Mouse (Mus musculus): ENCODE measurements around the gene Gabrg3.

Gene Gabrg3

GRCm38 (mm10) chr7:57050906-57051635 is 335.9 kb downstream of the Gabrg3 start:
- no peak for DNase-seq

DNA sequence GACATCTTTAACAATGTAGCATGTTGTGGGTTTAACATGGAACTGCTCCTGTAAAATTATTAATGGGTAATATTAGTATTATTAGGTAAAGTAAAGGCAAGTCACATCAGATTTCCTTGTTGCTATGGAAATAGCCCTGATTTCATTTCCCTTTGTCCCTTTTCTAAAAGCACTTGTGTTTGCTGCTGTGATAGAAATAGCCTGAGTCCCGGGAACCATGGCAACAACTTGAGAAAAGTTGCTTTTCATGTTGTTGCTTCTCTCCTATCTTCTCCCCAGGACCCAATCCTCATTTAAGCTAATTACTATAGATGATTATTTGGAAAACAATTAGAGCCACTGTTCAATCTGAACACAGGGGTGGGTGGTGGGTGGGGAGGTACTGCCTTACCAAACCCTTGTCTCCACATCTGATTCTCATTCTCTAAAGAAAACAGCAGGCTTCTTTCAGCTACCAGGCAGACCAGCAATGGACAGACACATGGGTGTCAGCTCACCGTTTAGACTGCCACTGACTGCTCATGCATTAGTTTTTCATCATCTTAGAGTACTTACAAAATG is 349.0 kb downstream of the Gabrg3 start:
- DNase-seq = no peak

- no peak for DNase-seq
Measured at GRCm38 (mm10) chr7:57000585-57001261, 386.3 kb downstream of the Gabrg3 start.

DNA sequence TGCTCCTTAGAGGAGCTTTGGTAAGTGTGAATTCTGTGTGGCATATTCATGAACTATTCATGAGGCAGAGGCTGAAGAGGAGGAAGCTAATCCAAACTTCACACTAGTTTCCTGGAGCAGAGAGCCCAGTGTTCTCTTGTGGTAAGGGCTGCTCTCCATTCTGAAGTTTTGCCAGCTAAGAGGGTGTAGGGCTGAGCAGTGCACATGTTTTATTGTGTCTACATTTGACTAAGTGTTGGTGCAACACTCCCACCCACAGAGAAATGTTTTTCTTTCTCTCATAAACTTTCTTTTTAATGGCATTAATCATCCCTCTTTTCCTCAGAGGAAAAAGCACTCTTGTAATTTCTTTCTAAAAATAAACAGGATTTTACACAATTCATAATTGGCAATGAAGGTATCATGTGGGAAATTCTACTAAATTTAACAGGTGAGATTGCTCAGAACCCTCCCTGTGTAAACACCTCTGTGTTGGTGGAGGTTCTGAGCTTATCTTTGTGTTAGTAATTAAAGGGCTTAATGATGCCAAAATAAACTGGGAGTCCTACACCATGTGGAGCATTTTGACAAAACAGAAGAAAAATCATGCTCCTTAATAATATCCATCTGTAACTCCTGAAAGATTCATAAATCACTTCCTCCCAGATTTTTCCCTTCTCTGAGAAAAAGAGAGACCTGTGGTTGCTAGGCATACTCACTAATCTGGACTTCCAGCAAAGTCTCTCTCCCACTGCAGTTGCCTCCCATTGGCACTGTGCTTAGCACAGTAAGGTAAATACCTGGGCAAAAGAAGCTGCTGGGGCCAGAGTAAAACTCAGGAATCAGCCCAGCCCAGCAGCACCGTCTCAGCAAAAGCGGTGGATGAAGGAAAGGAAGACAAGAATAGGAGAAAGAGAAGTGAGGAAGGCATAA is 389.0 kb downstream of the Gabrg3 start:
- DNase-seq = no peak

DNA sequence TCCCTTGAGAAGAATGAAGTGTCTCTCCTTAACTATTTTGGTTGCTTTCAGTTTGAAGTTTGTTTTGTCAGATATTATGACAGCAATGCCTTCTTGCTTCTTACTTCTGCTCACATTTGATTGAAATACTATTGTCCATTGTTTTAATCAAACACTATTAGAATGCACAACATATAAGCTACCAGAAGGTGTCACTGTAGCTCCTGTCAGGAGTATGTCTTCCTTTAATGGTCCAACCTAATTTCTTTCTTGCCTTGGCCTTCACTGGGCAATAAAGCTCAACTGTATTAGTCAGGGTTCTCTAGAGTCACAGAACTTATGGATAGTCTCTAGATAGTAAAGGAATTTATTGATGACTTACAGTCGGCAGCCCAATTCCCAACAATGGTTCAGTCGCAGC is 440.6 kb downstream of the Gabrg3 start:
- DNase-seq = no peak

- DNase-seq = no peak
Measured at GRCm38 (mm10) chr7:56941606-56942005, 445.4 kb downstream of the Gabrg3 start.

GRCm38 (mm10) chr7:56938020-56938419 is 449.0 kb downstream of the Gabrg3 start:
- no peak for DNase-seq

GRCm38 (mm10) chr7:56919499-56919898 is 467.5 kb downstream of the Gabrg3 start:
- no peak for DNase-seq

GRCm38 (mm10) chr7:56914862-56915261 is 472.1 kb downstream of the Gabrg3 start:
- no peak for DNase-seq

DNA sequence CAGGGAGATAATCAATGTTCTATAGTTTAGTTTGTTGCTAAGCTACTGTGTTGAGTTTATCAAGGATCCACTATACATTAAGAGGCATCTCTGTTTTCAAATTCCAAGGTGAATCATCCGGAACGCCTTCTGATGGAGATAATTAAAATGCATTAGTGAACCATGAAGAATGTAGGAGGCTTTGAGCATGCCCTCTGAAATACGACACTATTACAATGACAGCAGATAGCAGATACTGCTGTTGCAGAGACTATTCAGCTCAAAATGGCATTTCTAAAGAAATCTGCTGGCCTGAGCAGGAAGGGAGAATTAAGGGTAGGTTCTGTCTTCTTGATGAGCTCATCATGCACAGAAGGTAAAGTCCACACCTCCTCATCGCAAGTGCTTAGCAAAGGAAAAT is 487.2 kb downstream of the Gabrg3 start:
- DNase-seq = no peak

GRCm38 (mm10) chr7:56867314-56868075 is 519.5 kb downstream of the Gabrg3 start:
- DNase-seq = no peak

- no peak for DNase-seq
Measured at GRCm38 (mm10) chr7:56843565-56843964, 543.4 kb downstream of the Gabrg3 start.

- DNase-seq = no peak
Measured at GRCm38 (mm10) chr7:56825446-56825845, 561.5 kb downstream of the Gabrg3 start.

DNA sequence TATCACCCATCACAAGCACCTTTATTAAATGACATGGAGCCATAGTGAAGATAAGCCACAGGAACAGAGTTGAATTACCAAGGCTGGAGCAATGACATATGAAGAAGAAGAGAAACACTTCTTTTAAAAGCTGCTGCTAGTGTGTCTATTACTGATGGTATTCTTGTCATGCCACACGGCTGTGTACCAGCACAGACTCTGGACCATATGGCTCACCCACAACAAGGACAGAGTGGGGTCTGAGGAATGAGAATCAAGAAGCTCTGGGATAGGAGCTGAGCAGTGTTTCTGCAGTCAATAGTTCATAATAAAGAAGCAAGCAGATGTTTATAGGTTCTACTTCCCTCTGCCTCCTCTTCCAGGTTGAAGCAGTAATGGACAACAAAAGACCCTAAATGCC is 585.1 kb downstream of the Gabrg3 start:
- DNase-seq = no peak

DNA sequence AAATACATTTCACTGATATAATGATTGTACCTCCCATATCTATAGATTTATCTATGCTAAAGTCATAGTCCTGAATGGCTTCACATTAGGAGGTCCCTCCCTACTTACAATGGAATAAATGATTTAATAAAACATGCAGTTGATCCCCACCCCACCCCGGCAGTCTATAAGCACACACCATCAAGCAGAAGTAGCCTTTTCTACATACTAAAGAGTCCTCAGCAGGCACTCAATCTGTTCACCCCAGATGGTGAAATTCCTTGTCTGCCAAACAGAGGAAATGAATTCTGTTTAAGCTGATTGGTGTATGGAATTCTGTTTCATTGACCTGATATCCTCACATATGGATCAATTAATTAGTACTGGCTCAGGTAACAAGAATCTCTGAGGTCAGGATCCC is 607.9 kb downstream of the Gabrg3 start:
- peak; percentile 47 to 54 for DNase-seq

DNA sequence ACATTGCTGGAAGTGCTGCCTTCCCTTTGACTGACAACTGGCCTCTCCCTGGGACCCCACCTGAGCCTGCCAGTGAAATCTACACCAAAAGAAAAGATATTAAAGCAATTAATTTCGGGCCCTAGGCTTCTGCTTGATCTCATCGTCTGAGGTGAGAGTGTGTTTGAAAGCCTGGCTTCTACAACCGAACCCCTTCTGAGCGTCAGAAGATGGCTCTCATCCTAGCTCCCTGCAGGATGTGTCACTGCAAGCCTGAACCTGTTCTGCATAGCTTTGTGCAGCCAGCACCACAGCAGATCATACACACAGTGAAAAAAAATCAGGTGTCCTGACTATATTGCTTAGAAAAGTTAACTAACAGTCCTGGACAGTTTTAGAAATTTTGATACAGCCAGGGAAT is 618.8 kb downstream of the Gabrg3 start:
- DNase-seq = peak; percentile 30 to 36

- DNase-seq = peak in 1 of 2 experiments; percentile 12
Measured at GRCm38 (mm10) chr7:56767796-56768195, 619.2 kb downstream of the Gabrg3 start.

- no peak for DNase-seq
Measured at GRCm38 (mm10) chr7:56765612-56766445, 621.2 kb downstream of the Gabrg3 start.

DNA sequence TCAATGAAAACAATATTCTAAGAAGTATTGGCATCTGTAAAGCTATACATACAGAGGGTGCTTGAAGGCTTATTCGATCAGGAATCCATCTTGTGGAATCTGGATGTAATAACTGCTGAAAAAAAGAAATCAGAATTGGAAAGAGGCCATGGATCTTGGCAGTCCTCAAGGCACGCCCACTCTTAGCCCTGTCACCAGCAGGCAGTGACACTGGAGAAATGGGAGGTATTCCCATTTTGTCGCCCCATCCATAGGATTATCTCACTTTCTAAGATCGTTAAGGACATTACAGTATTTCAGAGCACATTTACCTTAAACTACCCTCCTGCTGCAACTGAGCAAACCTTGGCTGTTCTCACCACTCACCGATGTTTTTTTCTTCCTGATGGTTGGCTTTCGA is 657.8 kb downstream of the Gabrg3 start:
- DNase-seq = no peak
